Mouse (Mus musculus): ENCODE data around the gene Zdhhc14. TPM values are rescaled to one million over a fixed set of nuclear protein-coding genes. Genes with fewer than 3 reads are reported as not detected.

The Zdhhc14 gene
- total RNA-seq (2021) = 1 to 10 TPM; 2.0 to 4.3 TPM
- long read RNA-seq, experiment 1, transcript Zdhhc14-201 (9 exons, 3,078 nt) = major isoform, 7 of 15 reads
- long read RNA-seq, experiment 1, partial matches to known transcripts = 1 of 15 reads
- long read RNA-seq, experiment 1, other reads (novel, unspliced or antisense) = 7 of 15 reads
- long read RNA-seq, experiment 2, partial matches to known transcripts = 0 of 7 reads
- long read RNA-seq, experiment 2, other reads (novel, unspliced or antisense) = 4 of 7 reads

DNA sequence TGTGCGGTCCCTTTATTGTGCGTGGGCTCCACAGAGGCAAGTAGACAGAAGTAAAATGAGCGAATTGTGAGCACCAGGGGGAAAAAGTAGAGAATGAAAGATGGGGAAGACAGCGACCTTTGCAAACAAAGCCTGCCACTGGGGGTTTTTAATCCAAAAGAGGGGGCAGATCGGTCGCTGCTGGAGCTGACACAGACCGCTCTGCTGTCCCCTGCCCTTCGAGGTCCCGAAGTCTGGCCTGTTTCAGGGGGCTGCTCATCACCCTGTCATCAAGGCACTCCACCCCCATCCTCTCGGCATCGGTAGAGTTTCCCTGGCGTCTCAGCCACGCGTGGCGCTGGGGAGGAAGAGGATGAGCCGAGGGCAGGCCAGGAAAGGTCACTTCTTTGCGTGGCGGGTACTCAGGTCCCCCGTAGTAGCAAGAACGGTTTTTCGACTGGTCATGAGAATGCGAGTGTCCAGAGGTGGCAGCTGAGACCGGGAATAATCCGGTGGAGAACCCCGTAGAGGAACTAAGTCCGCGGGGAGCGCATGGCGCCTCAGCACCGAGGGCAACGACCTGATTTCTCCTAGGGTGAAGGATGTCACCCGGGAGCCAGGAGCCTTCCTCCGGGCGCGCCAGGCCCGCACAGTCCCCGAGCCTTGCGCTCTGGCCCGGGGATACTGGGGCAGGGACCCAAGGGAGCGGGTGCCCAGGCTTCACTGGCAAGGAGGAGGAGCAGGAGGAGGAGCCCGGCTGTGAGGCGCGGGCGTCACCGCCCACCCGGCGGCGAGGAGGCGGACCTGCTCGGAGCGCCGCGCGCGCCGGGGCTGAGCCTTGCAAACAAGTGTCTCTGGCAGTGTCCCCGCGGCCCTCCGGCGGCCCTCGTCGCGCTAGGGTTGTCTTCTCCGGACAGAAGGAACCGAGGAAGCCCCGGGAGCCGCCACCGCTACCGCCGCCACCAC, at the start of gene Zdhhc14:
Gene Zdhhc14, plus strand, starts transcription at position 757 of the 945 bp plus-strand sequence.
- H3K27ac ChIP-seq = peak within 1 kb of the TSS; percentile 97
- TF ChIP-seq CTCF (IDR thresholded peaks at IDR 0.05) = no peak
- intact Hi-C loops (cut with DNase I) = loop anchor here (1.0 to 5.0 kb wide), 3 partner anchors 52 to 255 kb away; partner anchors contain the start of gene Tmem242
- peak within 1 kb of the TSS; percentile 97 for H3K4me3 ChIP-seq
- peak; percentile 96 for DNase-seq

DNA sequence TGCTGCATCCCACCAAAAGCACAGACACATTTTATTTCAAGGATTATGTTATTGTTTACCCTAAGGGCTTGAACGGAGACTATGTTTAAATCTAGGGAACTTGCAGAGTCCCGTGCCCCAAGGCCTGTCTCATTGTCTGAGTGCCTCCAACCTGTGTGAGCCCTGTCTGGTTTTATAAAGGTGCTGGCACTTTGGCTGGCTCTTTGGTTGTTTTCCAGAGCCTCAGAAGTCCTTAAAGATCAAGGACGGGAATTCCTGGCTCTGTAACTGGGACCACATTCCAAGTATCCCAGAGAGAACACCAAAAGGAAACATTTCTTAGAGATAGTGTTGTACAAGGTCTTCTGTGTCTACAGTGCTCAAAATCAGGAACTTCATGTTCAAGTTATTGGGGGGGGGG, 49.1 kb upstream of the Zdhhc14 start:
- intact Hi-C loops (cut with DNase I) = no loop called here
- Histone ChIP-seq H3K27ac (no peak overlapping the region), H3K4me3 (no peak overlapping the region)
- TF ChIP-seq CTCF (IDR thresholded peaks at IDR 0.05) = no peak
- DNase-seq = no peak

DNA sequence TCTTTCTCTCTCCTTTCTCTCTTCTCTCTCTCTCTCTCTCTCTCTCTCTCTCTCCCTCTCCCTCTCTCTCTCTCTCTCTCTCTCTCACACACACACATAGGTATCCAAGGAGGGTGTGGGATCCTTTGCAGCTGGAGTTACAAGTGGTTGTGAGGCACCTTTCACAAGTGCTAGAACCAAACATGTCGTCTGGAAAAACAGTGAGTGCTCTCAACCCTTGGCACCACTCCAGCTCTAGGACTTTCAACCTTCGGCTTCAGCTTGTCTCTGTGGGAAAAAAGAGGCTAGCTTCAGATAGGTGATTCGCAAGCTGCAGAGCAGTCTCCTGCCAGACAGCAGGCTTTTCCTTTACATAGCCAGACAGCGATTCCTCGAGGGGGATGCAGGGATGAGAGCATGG, 48.6 kb upstream of the Zdhhc14 start:
- intact Hi-C loops (cut with DNase I) = no loop called here
- no peak for DNase-seq
- H3K27ac ChIP-seq = peak overlapping the region; percentile 24; the same call in 1 of the 2 replicates
- no peak overlapping the region for H3K4me3 ChIP-seq
- TF ChIP-seq CTCF (IDR thresholded peaks at IDR 0.05) = no peak

DNA sequence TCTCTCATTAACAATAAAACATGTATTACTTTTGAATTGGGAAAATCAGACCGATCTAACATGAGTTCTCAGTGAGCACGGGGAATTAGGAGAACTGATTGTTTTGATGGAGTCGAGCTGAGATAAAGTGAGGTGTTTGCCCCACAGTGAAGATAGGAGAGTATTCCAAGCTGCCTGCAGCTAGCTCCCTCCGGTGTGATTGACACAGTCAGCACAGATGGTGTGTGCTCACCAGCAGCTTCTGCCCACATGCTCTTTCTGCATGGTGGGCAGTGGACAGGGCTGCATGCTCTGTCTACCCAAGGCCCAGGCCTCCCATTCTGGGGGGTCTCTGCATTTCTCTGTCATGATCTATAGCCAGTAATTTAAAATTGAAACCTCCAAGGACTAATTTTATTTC, 38.7 kb upstream of the Zdhhc14 start:
- Histone ChIP-seq H3K27ac (no peak overlapping the region), H3K4me3 (no peak overlapping the region)
- no peak for DNase-seq
- no peak for TF ChIP-seq CTCF (IDR thresholded peaks at IDR 0.05)
- intact Hi-C loops (cut with DNase I) = no loop called here

DNA sequence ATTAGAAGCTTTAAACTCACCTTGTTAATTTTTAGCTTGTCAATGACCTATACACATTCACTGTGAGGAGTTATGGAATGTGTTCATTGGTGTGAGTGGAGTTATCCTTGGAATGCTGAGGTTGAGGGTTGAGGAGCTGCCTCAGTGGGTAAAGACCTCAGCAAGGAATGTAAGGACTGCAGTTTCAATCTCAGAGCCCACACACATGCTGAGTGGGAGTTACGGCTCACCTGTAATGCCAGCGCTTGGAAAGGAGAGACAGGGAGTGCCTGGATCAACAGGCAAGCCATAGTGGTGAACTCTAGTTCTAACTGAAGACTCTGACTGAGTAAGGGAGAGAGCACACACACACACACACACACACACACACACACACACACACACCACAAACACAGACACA, 28.4 kb upstream of the Zdhhc14 start:
- no peak for DNase-seq
- Histone ChIP-seq H3K27ac (no peak overlapping the region), H3K4me3 (no peak overlapping the region)
- no peak for TF ChIP-seq CTCF (IDR thresholded peaks at IDR 0.05)
- intact Hi-C loops (cut with DNase I) = no loop called here

DNA sequence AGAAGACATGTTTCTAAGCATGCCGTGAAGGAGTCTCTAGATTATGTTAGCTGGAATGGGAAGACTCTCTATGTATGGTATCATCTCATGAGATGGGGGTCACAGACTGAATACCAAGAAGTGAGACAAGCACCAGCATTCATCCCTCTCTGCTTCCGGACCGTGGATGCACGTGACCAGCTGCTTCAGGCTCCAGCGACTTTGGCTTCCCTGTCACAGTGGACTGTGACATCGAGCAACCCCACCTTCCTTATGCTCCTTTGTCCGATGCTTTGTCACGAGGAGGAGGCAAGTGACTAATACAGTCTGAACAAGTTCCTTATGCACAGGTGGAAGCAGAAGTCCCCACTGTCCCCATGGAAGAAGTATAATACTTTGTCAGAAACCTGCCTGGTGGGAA, 25.6 kb upstream of the Zdhhc14 start:
- DNase-seq = no peak
- TF ChIP-seq CTCF (IDR thresholded peaks at IDR 0.05) = no peak
- intact Hi-C loops (cut with DNase I) = no loop called here
- Histone ChIP-seq H3K4me3 (no peak overlapping the region), H3K27ac (peak overlapping the region; percentile 53)

DNA sequence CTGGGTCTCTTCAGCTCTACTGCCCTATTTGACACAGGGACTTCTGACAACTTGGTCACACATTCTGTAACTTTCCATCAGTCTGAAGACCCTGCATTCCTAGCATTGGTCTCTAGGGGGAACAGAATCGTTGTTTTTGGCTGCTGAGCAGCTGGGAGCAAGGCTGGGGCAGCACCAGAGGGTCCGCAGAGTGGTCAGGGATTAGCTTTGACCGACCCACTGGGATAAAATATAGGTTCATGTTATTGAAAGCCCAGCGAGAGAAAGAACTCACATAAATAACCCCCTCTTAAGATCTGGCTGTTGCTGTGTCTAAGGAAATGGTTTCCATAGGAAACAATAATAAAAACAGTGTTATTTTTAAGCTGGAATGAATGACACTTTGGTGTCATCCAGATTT, 25.2 kb upstream of the Zdhhc14 start:
- no peak for TF ChIP-seq CTCF (IDR thresholded peaks at IDR 0.05)
- Histone ChIP-seq H3K27ac (peak overlapping the region; percentile 53), H3K4me3 (no peak overlapping the region)
- no peak for DNase-seq
- intact Hi-C loops (cut with DNase I) = no loop called here

DNA sequence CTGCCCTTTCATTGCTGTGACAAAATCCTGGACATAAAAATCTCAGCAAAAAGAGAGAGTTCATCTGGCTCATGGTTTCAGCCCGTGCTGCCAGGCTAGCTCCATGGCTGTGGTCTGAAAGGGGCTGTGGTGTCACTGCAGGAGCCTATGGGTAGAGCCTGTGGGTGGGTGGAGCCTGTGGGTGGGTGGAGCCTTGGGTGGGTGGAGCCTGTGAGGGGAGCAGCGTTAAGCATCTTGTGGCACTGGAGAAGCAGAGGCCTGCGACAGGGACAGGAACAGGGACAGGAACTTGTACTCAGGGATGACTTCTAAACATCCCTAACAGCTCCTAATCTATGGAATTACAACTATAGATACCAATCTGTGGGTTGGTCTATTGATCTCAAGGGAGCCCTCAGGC, 20.1 kb upstream of the Zdhhc14 start:
- TF ChIP-seq CTCF (IDR thresholded peaks at IDR 0.05) = no peak
- no peak overlapping the region for H3K27ac ChIP-seq
- intact Hi-C loops (cut with DNase I) = no loop called here
- no peak overlapping the region for H3K4me3 ChIP-seq
- DNase-seq = no peak

DNA sequence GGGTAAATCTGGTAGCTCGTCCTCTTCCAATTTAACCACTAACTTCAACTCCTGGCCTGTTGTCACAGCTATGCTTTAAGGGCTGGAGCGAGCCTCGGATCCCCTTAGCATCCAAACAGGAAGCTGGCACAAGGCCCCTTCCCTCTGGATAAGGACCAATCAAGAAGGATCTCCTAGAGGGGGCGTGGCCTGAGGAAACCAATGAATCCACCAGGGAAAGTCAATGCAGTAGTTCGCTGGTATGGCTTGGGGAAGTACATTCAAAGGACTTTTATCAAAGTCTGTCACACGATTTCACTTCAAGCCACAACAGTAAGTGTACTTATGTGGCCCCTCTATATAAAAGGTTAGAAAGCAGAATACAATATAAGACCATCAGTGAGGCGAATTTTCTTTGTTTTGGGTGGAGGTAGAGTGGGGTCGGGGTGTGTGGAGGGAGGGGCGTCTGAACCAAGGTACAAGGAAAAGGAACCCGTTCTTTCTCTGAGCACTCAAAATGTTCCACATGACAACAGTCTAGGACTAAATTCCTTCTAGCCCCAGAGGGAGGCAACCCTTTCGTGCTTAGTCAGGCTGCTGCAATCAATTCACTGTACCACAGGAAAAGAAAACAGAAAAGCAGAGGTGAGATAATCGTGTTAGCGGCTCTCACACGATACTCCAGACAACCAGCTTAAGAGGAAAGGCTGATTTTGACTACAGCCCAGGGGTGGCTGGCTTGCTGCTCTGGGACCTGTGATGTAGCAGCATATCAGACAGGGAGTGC, 16.2 kb upstream of the Zdhhc14 start:
- no peak overlapping the region for H3K27ac ChIP-seq
- no peak overlapping the region for H3K4me3 ChIP-seq
- intact Hi-C loops (cut with DNase I) = no loop called here
- DNase-seq = no peak
- no peak for TF ChIP-seq CTCF (IDR thresholded peaks at IDR 0.05)

DNA sequence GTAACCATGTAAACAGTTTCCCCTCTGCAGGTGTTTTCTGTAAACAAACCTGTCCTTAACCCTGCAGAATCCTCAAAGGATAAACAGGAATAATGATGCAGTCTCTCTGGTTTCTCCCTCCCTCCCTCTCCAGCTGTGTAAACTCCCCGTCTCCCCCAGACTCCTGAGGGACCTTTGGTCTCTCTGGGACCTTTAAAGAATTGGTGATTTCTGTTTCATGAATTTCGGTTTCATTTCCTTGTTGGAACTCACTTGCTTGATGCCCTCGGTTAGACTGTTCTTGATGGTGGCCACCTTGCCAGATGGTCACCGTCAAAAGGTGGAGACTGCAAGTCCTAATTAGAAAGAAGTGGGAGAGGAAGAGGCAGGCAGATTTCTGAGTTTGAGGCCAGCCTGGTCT, 8.9 kb upstream of the Zdhhc14 start:
- H3K4me3 ChIP-seq = no peak overlapping the region
- DNase-seq = no peak
- intact Hi-C loops (cut with DNase I) = no loop called here

DNA sequence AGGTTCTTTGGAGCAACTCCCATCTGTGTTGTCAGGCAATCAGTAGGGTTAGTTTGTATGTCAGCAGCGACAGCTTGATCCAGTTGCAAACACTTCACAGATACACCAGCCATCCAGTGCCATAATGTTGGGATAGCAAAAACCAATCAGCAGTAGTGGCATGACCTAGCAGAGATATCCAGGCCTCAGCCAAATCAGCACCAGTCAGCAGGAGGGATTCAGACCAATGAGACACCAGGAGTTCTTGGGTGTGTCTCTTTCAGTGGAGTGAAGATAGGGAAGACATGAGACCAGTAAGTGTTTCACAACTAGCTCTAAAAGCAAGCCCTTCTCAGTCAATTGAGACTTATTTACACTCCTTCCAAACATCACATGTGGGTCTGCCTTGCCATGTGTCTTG, 7.7 kb upstream of the Zdhhc14 start:
- no peak overlapping the region for H3K4me3 ChIP-seq
- no peak overlapping the region for H3K27ac ChIP-seq
- DNase-seq = no peak
- no peak for TF ChIP-seq CTCF (IDR thresholded peaks at IDR 0.05)
- intact Hi-C loops (cut with DNase I) = no loop called here

More for the DNA sequence above, 8.9 kb upstream of the Zdhhc14 start:
- no peak for TF ChIP-seq CTCF (IDR thresholded peaks at IDR 0.05)
- no peak overlapping the region for H3K27ac ChIP-seq

DNA sequence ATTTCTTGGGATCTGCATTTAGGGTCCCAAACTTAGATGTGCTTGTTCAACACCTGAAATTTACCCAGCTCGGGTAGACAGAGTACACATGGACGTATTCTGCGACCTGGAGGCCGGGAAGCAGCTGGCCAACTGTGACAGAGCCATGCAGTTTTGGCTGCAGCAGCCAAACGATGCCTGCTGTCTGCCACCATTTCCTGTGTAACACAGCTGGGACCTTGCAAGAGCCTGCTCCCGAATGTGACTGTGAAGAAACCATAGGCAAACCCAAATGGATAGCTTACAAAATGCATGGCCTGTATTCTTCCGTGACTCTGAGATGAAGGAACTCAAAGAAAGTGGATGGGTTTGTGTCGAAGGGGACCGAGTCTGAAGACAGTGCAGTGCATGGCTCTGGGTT, 4.2 kb upstream of the Zdhhc14 start:
- intact Hi-C loops (cut with DNase I) = no loop called here
- no peak for DNase-seq
- no peak overlapping the region for H3K4me3 ChIP-seq
- no peak overlapping the region for H3K27ac ChIP-seq
- TF ChIP-seq CTCF (IDR thresholded peaks at IDR 0.05) = no peak

DNA sequence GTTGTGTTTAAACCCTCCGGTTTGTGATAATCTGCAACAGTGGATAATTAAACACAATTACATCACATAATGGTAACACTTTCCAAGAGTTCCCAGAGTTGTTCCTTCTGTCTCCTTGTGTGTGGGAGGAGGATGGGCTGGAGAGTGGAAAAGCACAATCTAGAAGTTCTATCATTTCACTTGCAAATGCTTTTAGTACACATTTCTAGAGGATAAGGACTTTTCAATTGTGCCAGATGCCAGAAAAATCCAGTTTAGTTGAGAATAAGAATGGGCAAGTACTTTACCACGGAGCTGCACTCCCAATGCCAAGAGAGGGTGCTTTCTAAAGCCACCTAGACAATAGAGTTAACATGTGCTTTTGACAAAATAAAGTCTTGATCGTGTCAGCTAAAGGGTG, 2.0 kb upstream of the Zdhhc14 start:
- intact Hi-C loops (cut with DNase I) = loop anchor here (5.0 kb wide), 2 partner anchors 82 to 257 kb away; no protein-coding TSS in a partner anchor
- no peak for TF ChIP-seq CTCF (IDR thresholded peaks at IDR 0.05)
- Histone ChIP-seq H3K4me3 (no peak overlapping the region), H3K27ac (no peak overlapping the region)
- no peak for DNase-seq

Data from gastrocnemius, adult 2 months (tissue).